Mouse (Mus musculus): Measurements from ENCODE around the gene Otud7a. TPM values are rescaled to one million over a fixed set of nuclear protein-coding genes. Genes with fewer than 3 reads are reported as not detected.

Gene Otud7a
- under 1 TPM in 1 of 2 experiments, not detected in 1; 0.35 TPM for total RNA-seq (2021)
- long read RNA-seq, experiment 1: 0 reads
- long read RNA-seq, experiment 2, partial matches to known transcripts: 0 of 1 reads
- long read RNA-seq, experiment 2, other reads (novel, unspliced or antisense): 1 of 1 reads

DNA sequence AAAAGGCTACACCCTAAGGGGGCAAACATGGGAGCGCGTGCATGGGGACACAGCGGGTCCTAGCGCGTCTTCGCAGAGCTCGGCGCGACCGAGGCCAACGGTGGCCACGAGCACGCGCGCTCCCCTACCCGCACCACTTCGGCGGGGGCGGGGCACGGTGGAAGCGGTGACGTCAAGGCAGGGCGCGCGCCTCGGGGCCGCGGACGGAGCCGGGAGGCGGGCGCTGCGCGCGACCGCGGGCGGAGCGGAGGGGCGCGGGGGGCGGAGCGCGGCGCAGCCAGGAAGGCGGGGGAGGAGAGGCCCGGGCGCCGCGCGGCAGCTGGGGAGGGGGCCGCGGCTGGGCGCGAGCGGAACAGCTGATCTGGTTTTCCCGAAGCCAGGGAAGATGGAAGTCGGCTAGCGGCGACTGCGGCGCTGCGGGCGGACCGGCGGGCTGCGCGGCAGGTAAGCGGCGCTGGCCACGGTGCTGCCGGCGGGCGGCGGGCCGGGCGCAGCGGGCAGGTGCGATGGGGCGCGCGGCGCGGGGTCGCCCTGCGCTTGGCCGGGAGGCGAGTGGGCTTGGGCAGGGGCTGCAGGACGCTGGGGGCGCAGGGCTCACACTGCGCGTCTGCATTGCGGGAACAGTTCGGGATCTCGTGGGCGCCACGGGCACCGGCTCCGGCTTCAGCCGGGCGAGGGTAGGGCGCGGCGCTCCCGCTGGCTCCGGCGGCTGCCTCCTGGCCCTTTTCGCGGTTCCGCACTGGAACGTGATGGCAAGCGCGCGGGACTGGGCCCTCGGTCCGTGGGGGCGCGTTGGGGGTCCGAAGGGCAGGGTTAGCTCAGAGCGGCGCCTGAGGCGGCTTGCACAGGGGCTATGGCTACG, at the start of gene Otud7a:
TSS of gene Otud7a (plus strand) at position 268 of the 862 bp plus-strand sequence.
- intact Hi-C loops (cut with DNase I): no loop called here
- no peak for DNase-seq

DNA sequence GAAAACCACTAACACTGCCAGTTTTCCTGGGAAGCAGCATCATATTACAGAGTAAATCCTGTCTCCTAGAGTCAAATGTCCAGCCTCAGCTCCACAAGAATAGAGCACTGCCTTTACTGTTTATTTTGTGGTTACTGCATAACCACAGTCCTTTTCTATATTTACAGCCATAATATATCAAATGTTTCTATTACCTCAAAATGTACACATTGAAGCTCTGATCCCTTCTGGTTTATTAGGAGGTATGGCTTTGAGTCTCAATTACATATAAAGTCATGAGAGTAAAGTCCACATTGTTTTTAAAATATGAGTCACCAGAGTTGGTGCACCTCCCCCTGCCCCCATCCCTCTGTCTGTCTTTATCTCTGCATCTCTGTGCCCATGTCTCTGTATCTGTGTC, 38.6 kb upstream of the Otud7a start:
- intact Hi-C loops (cut with DNase I): no loop called here
- DNase-seq: no peak

DNA sequence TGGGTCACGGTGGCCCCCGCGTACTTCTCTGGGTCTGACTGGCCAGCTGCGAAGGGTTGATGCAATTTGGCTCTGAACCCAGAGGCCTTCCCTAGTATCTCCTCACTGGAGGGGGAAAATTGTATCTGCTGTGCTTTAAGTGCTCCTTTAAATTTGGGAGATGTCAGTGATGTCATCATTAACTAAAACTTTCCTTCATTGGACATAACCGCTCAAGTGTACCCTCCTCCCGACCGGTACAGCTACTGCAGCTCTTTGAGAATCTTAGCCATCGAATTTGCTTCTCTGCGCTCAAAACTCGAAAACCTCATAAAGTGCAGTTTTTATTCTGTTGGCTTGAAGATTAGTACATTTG, 772 bp downstream of the Otud7a start:
- intact Hi-C loops (cut with DNase I): no loop called here

GRCm38 (mm10) chr7:63446951-63447350, 2.4 kb downstream of the Otud7a start:
- intact Hi-C loops (cut with DNase I): no loop called here
- no peak for DNase-seq

More for the DNA sequence above, 772 bp downstream of the Otud7a start:
- DNase-seq: no peak

- no peak for DNase-seq
- intact Hi-C loops (cut with DNase I): no loop called here
These were observed 10.7 kb downstream of the Otud7a start for GRCm38 (mm10) chr7:63455228-63455627.

GRCm38 (mm10) chr7:63462234-63462633, 17.7 kb downstream of the Otud7a start:
- intact Hi-C loops (cut with DNase I): no loop called here
- no peak for DNase-seq

- no peak for DNase-seq
- intact Hi-C loops (cut with DNase I): no loop called here
These were observed 18.1 kb downstream of the Otud7a start for GRCm38 (mm10) chr7:63462684-63463083.

DNA sequence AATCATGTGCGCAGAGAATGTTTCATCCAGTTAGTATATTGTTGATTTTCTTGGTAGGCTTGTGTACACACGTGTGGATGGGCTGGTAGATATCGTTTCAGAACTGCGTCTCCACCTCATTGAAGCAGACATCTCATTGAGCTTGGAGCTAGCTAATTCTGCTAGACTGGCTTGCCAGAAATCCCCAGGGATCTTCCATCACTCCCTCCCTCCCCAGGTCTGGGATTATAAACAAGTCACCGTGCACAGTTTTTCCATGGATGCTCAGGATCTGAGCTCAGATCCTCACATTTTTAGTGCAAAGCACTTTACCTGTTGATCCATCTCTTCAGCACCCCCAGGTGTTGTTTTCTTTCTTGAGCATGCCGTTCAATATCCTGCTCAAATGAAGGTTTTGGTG, 22.2 kb downstream of the Otud7a start:
- no peak for DNase-seq
- intact Hi-C loops (cut with DNase I): no loop called here

DNA sequence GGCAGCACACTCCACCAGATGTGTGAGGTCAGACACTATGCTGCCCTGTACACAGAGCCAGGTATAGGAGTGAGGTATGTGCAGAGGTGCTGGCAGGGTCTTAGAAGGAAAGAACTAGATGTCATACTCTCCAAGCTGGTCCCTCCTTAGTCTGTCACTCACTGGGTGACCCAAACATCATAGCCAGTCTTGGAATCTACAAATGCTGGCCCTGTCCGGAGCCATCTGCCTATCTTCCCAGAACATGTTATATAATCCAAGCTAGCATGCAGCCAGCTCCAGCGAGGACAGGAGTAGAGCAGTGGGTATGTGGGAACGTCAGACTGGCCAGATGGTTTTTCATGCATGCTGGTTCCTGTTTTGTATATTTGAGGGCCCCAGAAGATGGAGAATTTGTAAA, 23.7 kb downstream of the Otud7a start:
- intact Hi-C loops (cut with DNase I): no loop called here
- no peak for DNase-seq

GRCm38 (mm10) chr7:63483091-63483490, 38.5 kb downstream of the Otud7a start:
- intact Hi-C loops (cut with DNase I): no loop called here
- no peak for DNase-seq

GRCm38 (mm10) chr7:63497051-63497547, 52.5 kb downstream of the Otud7a start:
- intact Hi-C loops (cut with DNase I): no loop called here

DNA sequence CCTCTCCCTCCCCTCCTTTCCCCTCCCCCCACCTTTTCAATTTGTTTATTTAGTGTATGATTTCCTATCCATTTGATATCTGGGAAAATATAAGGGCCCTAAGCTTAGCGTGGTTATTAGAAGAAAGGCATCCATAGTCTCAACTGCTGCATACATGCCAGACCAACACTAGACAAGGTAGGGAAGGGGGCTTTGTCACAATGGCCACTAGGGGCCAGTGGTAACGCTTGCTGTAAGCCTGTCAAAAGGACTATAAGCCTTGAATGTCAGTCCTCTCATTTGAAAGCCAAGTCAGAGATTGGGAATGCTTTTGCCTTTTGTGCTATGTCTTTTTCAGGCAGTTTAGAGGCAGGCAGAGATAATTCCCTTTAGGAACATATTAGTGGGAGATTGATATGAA, 59.7 kb downstream of the Otud7a start:
- no peak for DNase-seq
- intact Hi-C loops (cut with DNase I): no loop called here

More at GRCm38 (mm10) chr7:63497051-63497547, 52.5 kb downstream of the Otud7a start:
- no peak for DNase-seq

DNA sequence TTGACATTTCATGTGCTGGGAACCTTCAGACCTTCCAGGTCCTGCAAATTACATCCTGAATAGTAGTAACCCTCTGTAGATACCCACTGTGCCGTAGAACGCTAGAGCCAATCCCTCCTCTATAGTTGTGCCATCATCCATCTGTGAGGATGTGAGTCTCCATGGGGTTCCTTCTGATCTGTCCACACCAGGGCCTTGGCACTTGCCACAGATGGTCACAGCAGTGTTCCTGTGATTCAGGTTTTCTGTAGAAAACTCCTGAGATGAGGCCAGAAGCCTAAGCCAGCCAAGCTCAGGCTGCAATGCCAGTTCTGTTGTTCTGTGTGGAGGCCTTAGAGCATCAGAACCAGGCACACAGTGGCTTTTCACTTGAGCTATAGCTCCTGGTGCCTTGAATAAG, 63.5 kb downstream of the Otud7a start:
- intact Hi-C loops (cut with DNase I): no loop called here

DNA sequence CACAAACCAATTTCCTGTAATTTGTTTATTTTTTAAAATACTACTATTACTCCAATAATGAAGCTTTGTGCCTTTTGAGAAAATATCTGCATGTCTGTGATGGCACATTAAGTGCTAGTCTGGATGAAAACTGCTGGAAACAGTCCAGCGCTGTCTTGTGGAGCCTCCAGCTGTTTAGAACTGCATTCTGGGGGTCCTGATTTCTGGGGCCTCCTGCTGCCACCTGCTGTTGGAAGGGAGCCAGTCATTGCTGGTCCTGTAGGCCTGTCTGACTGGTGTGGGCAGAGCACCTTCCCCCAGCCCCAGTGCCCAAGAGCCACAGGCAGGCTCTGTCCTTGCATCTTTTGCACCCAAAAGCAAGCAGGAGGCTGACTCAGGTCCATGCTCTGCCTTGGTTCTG, 65.3 kb downstream of the Otud7a start:
- intact Hi-C loops (cut with DNase I): no loop called here
- no peak for DNase-seq

More for the DNA sequence above, 63.5 kb downstream of the Otud7a start:
- DNase-seq: no peak

DNA sequence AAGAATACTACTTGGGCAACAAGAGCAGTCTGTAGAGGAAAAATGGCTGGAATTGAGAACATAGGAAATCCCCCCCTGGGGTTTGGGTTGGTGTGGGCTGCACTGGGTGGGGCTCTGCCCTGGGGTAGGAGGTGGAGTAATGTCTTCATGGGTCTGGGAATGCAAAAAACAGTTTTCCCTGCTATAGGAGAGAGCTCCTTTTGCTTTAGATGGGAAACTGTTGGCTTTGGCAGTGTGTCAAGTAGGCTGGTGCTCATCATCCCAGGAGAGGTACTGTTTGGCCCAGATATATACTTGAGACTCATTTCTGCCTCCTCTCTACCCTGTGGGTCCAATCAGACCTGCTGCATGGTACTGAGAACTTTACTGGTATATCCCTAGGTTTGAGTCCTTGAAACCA, 66.9 kb downstream of the Otud7a start:
- intact Hi-C loops (cut with DNase I): no loop called here
- DNase-seq: no peak

DNA sequence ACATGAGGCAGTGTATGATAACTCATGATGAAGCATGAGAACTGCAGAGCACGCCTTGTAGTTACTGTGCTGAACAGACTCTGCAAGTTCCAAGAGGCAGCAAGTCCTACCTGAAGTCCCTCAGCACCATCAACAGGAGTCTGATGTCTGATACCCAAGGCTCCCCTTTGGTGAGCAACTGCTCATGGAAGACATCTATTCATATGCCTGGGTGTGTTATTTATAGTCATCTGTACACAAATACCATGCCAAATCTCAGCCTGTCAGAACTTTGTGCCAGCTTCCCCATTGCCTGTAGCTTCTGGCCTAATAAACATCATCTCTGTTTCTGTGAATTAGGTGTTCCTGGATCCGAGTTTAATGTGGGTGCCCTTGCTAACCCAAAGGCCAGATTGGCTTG, 68.0 kb downstream of the Otud7a start:
- no peak for DNase-seq
- intact Hi-C loops (cut with DNase I): no loop called here

GRCm38 (mm10) chr7:63516141-63516895, 71.8 kb downstream of the Otud7a start:
- intact Hi-C loops (cut with DNase I): no loop called here
- no peak for DNase-seq

- intact Hi-C loops (cut with DNase I): loop anchor here (10.0 kb wide), 1 partner anchor 65 kb away; no protein-coding TSS in a partner anchor
- DNase-seq: no peak
These were observed 75.7 kb downstream of the Otud7a start for GRCm38 (mm10) chr7:63520299-63520698.

DNA sequence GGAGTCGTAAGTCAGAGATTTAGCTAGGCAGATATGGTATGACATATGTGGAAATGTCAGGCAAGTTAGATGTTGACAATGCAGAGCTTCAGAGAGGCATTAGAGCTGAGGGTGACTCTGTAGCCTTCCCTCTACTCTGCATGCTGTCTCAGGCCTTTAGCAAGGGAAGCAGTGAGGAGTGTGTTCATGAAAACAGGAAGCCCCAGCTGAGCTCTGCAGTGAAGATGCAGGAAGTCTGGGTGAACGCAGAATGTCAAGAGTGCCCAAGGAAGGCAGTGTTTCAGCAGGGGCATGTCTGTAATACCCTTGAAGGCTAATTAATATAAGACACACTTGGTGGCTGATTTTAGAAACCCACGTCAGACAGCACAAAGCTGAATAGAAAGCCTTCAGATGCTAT, 77.9 kb downstream of the Otud7a start:
- intact Hi-C loops (cut with DNase I): loop anchor here (10.0 kb wide), 1 partner anchor 62 kb away; no protein-coding TSS in a partner anchor
- no peak for DNase-seq

GRCm38 (mm10) chr7:63523051-63523450, 78.5 kb downstream of the Otud7a start:
- no peak for DNase-seq
- intact Hi-C loops (cut with DNase I): loop anchor here (10.0 kb wide), 1 partner anchor 62 kb away; no protein-coding TSS in a partner anchor

DNA sequence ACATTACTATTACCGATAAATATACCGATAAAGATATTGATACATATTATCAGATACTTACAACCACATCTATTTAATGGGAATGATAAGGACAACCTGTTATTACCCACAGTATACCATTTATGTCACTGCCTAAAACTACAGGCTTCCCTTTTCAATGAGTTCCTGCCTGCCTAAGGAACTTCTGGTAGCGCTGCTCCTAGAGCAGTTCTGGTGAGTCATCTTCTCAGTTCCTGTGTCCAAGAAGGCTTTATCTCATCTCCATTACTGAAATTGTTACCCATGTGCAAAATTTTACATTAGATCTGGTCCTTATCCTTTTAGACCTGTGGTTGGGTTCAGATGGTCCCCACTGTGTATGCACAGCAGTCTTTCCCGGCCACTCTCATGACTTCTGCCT, 95.7 kb downstream of the Otud7a start:
- DNase-seq: no peak
- intact Hi-C loops (cut with DNase I): no loop called here

Data from gastrocnemius, postnatal 36 days (tissue).